Mouse (Mus musculus): ENCODE measurements around the gene Olfr1126.
"Not testable (repeated sequence)": the region's sequence is repeated elsewhere in the genome, so short reads cannot be mapped to it uniquely, and the experiment has no call there.

Olfr1126 gene

DNA sequence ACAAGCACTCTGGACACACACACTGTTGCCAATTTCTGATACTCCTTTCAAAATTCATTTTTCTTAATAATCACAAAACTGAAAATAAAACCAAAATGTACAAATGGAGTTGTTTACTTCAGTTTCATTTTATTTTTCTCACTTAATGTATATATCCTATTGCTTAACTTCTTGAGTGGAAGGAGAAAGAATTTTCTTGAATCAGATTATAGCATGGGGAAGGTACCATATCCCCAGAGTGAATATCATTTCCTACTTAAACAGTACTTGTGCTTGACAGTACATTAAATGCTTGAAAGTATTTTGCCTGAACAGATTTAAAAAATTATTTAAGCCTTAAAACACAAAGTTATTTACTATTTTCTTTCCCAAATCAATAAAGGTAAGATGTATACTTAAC lies at the start of gene Olfr1126:
TSS of gene Olfr1126 (plus strand) at position 301 of the 400 bp plus-strand sequence.
- DNase-seq, result no peak

DNA sequence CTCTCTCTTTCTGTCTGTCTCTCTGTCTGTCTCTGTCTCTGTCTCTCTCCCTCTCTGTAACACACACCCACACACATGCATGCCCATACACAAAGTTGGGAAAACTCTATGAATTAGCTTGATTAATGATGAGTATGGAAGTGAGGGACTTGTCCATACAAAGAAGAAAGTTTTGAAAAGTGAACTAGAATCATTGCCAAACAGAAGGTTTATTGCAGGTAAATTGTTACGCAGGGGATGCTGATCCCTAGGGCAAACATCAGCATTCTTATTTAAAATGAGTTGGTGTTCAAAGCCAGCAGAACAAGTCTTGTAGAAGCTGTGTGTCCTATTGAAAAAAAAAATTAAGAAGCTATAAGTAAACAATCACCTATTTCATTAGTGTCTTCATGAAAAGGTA lies 37.4 kb upstream of the Olfr1126 start, which contains the start of gene Olfr1123:
TSS of gene Olfr1123 (plus strand) at position 301 of the 400 bp plus-strand sequence.
- DNase-seq, result no peak

DNA sequence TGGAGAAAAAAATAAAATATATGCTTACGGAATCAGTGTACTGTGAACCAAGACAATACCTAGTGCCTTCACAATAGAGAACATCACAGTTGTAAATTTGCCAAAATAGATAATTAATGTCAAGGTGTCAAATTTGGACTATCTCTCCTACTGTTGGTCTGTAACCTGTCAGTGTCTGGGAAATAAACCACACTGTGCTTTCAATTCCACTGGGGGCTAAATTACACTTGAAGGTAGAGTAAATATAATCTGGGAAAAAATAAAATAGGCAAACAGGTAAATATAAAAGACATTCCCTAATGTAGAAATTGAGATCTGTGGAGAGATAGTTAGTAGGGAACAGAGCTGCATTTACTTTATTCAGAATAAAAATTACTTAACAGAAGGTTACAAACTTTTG lies 23.8 kb upstream of the Olfr1126 start, which contains the start of gene Olfr1124:
TSS of gene Olfr1124 (plus strand) at position 301 of the 400 bp plus-strand sequence.
- no peak for DNase-seq

DNA sequence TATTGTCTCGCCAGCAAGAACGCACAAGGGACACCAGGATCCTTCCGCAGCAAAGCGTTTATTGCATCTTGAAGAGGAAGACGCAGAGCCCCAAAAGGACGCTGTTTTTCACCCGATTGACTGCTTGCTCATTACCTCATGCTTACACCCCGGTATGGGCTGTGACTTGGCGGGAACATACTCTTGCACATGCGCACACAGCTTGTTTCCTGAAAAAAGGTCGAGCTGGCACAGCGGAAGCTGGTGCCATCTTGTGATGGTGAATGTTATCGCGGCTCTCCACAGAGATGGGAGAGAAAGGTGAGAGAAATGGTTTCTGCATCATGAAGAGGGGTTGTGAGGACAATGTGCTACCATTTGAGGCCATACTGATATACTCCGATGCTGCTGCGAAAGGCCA lies 16.0 kb upstream of the Olfr1126 start:
- DNase-seq, result no peak

DNA sequence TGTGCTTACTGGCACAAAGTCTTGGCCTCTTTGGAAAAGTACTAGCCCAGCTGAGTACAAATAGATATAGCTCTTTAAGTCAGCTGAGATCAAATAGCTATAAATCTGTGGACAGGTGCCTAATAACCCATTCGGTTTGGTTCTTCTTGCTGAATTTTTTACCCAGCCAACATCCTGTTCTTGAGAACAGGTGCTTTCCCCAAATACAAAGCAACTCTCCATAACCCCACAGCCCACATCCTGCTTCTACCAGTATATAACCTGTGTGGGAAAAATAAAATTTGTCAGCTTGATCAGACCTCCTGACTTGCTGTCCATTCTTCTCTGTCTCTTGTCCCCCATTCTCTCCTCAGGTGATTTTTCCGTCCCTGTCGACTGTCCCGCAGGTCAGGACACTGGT lies 8.0 kb downstream of the Olfr1126 start:
- no peak for DNase-seq

DNA sequence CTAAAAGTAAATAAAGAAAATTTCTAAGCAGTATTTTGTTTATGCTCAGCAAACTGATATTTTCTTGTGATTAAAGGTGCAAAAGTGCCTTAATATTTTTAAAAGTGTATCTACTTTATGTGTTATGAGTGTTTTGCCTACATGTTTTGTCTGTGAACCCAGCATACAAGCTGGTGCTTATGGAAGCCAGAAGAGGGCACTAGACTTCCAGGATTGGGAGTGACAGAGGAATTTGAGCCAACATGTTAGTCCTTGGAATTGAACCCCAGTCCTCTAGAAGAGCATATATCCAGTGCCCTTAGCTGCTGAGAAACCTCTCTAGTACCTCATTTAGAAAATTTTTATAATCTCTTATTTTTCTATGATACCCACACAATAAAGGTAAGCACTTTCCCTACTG lies 26.4 kb downstream of the Olfr1126 start:
- no peak for DNase-seq

DNA sequence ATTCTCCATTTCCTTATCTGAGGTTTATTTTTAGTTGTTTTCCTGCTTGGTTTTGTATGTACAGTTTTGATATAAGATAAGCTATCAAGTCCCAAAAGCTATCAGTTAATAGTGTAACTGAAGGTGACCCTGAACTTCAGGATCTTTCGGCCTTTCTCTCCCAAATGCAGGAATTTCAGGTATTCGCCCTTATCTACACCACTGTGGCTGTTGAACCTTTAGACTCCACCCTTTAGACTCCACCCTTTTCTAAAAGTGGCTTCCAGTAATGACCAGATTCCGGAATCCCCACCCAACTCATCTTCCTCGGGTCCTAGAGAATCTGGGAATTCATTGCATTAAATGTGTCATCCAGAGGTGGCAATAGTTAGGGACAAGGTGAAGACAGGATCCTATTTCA lies 27.4 kb downstream of the Olfr1126 start:
- no peak for DNase-seq

DNA sequence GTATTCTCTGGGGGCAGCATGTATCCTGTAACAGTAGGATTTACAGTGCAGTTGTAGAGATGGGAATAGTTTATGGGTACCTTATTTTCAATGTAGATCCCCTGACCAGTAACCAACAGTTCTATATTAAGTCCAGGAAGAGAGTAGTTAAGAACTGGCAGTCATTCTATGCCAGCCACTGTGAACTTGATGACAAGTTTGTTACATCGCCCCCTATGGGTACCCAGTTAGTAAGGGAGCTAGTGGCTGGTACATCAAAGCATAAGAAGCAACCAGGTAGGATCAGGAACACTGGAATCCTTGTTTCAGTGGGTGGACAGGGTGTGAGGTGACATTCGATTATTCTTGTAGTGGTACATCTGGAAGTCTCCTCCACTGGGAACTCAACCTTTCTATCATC lies 28.5 kb downstream of the Olfr1126 start:
- DNase-seq, result no peak

DNA sequence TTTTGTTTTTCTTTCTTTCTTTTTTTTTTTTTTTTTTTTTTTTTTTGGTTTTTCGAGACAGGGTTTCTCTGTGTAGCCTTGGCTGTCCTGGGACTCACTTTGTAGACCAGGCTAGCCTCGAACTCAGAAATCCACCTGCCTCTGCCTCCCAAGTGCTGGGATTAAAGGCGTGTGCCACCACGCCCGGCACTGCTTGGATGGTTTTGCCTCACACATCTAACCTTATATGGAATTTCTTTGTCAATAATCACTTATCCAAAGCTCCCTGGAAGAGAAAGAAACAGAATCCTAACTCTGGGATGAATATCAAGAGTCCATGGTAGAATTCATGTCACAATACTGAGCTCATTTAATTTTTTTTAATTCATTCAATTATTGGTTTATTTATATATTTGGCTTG lies 43.2 kb downstream of the Olfr1126 start, which contains the start of gene Pramel7:
TSS of gene Pramel7 (minus strand) at position 101 of the 400 bp plus-strand sequence.
- DNase-seq, result not testable (repeated sequence)

DNA sequence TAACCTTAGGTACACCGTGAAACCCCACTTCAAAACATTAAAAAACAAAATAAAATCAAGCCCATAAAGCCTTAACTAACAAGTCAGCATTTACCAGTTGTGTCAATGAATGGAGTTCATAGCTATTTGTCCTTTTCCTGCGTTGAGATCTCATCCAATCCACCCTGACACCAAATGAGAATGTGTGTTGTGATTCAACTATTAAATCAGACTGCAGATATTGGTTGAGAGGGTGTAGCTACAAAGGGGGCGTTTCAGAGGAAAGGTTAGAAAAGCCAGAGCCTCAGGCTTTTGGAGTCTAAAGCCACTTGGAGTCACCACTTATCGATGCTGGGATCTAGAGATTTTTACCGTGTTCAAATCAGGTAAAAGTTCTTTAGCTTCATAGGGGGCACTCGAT lies 52.5 kb downstream of the Olfr1126 start, which contains the start of gene Pramel6:
TSS of gene Pramel6 (plus strand) at position 301 of the 400 bp plus-strand sequence.
- no peak for DNase-seq
